Mouse (Mus musculus) CH12.LX (cell line): Measurements from ENCODE around the gene Gm2237. TPM values are rescaled to one million over a fixed set of nuclear protein-coding genes. Genes with fewer than 3 reads are reported as not detected.
"Not testable (repeated sequence)": the region's sequence is repeated elsewhere in the genome, so short reads cannot be mapped to it uniquely, and the experiment has no call there.

Experiments used
- DNase-seq: peaks from one replicate; pipeline ENCODE4 v3.0.0-alpha.2; 2013; ENCODE audit errors: extremely low read depth
- H3K27ac ChIP-seq: 2 replicates; pipeline ENCODE4 v1.5.1; 2012; ENCODE audit warnings: low read depth, mild to moderate bottlenecking, control low read depth, moderate library complexity; ENCODE audit not compliant: insufficient read depth
- H3K27me3 ChIP-seq: replicated peaks from 2 replicates; pipeline ENCODE3; 2012; ENCODE audit warnings: inconsistent platforms
- H3K36me3 ChIP-seq, 2 experiments: replicated peaks in 1 of 2; 2 replicates each; pipeline versions ENCODE3 to v1.6.1; 2012; ENCODE audit warnings: inconsistent platforms in 1 of 2, low read length in 1 of 2, mild to moderate bottlenecking in 1 of 2, mixed read lengths in 1 of 2, moderate library complexity in 1 of 2; ENCODE audit not compliant: control insufficient read depth in 1 of 2, insufficient read depth in 1 of 2
- H3K4me1 ChIP-seq, 2 experiments: 2 replicates each; pipeline ENCODE4 v1.6.1; 2012; ENCODE audit warnings: inconsistent platforms in 1 of 2, moderate library complexity in 1 of 2; ENCODE audit not compliant: insufficient read depth in 2 of 2, control insufficient read depth in 1 of 2
- H3K4me2 ChIP-seq: 2 replicates; pipeline ENCODE4 v1.6.1; 2012; ENCODE audit warnings: low read depth, mild to moderate bottlenecking, control low read depth; ENCODE audit not compliant: poor library complexity, insufficient read depth, severe bottlenecking
- H3K4me3 ChIP-seq, 3 experiments: fragments of 150-350 bp in 1 of 3; sonication (generic) in 1 of 3; replicated peaks in 1 of 3; 2 replicates each; pipeline versions ENCODE3 to v1.5.1; 2011 to 2012; ENCODE audit warnings: low read depth in 2 of 3, low read length in 2 of 3, mild to moderate bottlenecking in 2 of 3, moderate library complexity in 2 of 3, control low read depth in 1 of 3, improper control_type of control experiment in 1 of 3, inconsistent platforms in 1 of 3, mixed read lengths in 1 of 3; ENCODE audit not compliant: poor library complexity in 1 of 3
- H3K79me2 ChIP-seq: replicated peaks from 2 replicates; pipeline ENCODE4 v1.6.1; 2012; ENCODE audit warnings: mild to moderate bottlenecking, moderate library complexity; ENCODE audit not compliant: control insufficient read depth, poor library complexity, insufficient read depth, severe bottlenecking; ENCODE audit errors: extremely low read depth
- H3K9ac ChIP-seq: 2 replicates; pipeline ENCODE4 v1.6.1; 2012; ENCODE audit warnings: low read depth, mild to moderate bottlenecking, control low read depth, moderate library complexity; ENCODE audit not compliant: insufficient read depth
- H3K9me3 ChIP-seq: replicated peaks from 2 replicates; pipeline ENCODE3; 2012; ENCODE audit warnings: low read length, inconsistent platforms, mixed read lengths
- BHLHE40 ChIP-seq: IDR thresholded peaks from 2 replicates; pipeline ENCODE4 v1.6.1; 2011; ENCODE audit warnings: mild to moderate bottlenecking, low read depth, low read length, improper control_type of control experiment
- dilution Hi-C: fragments of 300-500 bp; cut with MboI; formaldehyde crosslinking; loops from 2 replicates; pipeline ENCODE4 v1.14.3; 2020; ENCODE audit warnings: low sequenced_read_pairs; ENCODE audit not compliant: extremely low pct_unique_long_range_greater_than_20kb, extremely low pct_ligation_motif_present
- in situ Hi-C: fragments of 300-500 bp; cut with MboI; formaldehyde crosslinking; loops from 3 replicates; pipeline ENCODE4 v1.14.3; 2019; ENCODE audit warnings: low sequenced_read_pairs, low pct_ligation_motif_present, low pct_unique_long_range_greater_than_20kb, mixed read lengths
- polyA plus RNA-seq: library from polyadenylated mRNA; unstranded; fragments of >175 nt; gene quantifications from 2 replicates; pipeline ENCODE4 v1.2.1, GENCODE M21; 2012; ENCODE audit warnings: low read depth; ENCODE audit not compliant: insufficient read length
- total RNA-seq, 2 experiments: library from RNA; depleted of rRNA; stranded (reverse); fragments of 300-350 nt in 1 of 2; fragments of >200 nt in 1 of 2; gene quantifications; 2 replicates each; pipeline ENCODE4 v1.2.3; 2012 to 2014

Gene Gm2237
- total RNA-seq (2012; rRNA removed), result 0.84 and 0.98 TPM in 2 replicates
- total RNA-seq (2014; rRNA removed), result 4.3 and 6.8 TPM in 2 replicates
- polyA plus RNA-seq, result 1.2 and 1.7 TPM in 2 replicates

DNA sequence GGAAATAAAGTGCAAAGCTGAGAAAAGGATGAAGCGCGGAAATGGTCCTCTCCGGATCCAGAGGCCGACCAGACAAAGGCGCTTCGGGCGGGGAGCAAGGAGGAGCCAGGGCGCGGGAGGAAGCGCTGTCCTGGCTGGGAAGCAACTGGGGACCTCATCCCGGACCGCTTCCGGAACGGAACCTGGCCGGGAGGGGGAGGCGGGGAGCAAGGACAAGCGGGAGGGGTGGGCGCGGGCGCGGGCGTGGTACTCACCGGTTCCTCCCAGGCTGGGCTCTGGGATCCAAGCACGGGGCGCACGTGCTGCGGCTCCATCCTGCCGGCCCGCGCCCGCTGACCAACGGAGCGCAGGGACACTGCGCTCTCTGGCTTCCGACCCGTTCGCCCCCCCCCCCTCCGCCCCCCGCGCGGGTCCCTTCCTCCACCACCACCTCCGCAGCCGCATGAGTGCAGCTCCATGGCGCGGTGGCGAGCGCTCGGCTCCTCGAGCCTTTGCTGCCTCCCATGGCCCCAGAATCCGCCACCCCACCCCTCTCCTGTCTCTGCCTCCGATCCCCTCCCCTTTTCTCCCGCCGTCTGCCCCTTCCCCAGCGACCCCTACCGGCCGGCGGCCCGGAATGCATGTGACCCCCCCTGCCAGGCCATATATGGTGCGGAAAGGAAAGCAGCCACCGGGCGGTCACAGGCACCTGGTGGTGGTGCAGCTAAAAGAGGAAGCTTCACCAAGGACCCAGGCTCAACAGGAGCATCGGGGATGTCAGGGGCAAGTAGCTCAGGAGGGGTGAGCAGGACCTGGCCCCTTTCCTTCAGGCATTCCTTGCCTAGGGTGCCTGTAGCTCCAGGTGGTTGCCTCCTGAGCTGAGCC is at the start of gene Gm2237:
Gene Gm2237 (minus strand): TSS at position 332 of the 864 bp plus-strand sequence.
- dilution Hi-C loops, H3K27me3 ChIP-seq, H3K79me2 ChIP-seq, H3K9me3 ChIP-seq, H3K4me1 ChIP-seq, H3K27ac ChIP-seq, H3K36me3 ChIP-seq, in situ Hi-C loops: not testable (repeated sequence)
- peak; percentile 0 for DNase-seq
- Histone ChIP-seq H3K4me3 (peak within 1 kb of the TSS in 2 of 3 experiments; percentile 38 to 64), H3K4me2 (peak within 1 kb of the TSS; percentile 61), H3K9ac (peak within 1 kb of the TSS; percentile 20; the same call in 1 of the 2 replicates)
- peak; percentile 26; the same call in 1 of the 2 replicates for TF ChIP-seq BHLHE40

DNA sequence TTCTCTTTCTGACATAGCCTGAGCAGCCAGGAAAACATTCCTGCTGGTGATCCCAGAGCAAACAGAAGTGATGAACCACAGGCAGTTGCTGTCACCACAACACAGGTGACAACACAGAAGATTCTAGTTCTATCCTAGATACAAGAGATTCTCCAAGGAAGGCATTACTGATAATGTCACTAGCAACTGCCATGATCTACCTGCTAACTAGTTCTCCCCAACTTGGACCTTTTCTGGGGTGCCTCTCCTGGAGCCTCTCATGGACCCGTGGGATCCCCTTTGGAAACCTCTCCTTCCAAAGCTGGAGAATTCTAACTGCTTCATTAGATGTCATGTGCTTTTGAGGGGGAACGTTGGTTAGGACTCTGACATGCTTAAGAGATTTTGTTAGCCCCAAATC is 17.5 kb upstream of the Gm2237 start, which contains the start of gene Gm5458:
Gene Gm5458 (minus strand): TSS at position 101 of the 400 bp plus-strand sequence.
- H3K9me3 ChIP-seq, dilution Hi-C loops, in situ Hi-C loops, H3K27me3 ChIP-seq, H3K36me3 ChIP-seq, H3K4me3 ChIP-seq, H3K4me2 ChIP-seq, H3K9ac ChIP-seq, DNase-seq, H3K27ac ChIP-seq, H3K4me1 ChIP-seq, H3K79me2 ChIP-seq: not testable (repeated sequence)

DNA sequence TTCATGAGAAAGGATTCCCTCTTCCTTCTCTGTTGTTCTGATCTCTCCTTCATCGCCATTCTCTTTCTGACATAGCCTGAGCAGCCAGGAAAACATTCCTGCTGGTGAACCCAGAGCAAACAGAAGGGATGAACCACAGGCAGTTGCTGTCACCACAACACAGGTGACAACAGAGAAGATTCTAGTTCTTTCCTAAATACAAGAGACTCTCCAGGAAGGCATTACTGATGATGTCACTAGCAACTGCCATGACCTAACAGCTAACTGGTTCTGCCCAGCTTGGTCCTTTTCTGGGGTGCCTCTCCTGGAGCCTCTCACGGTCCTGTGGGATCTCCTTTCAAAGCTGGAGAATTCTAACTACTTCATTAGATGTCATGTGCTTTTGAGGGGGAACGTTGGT is 35.1 kb downstream of the Gm2237 start, which contains the start of gene Gm2244:
Gene Gm2244 (minus strand): TSS at position 101 of the 400 bp plus-strand sequence.
- H3K27ac ChIP-seq, H3K4me1 ChIP-seq, H3K9me3 ChIP-seq, H3K36me3 ChIP-seq, DNase-seq, H3K27me3 ChIP-seq, in situ Hi-C loops, H3K4me3 ChIP-seq, H3K79me2 ChIP-seq, H3K9ac ChIP-seq, H3K4me2 ChIP-seq, dilution Hi-C loops: not testable (repeated sequence)

Other genes with a start within 250 kb of the Gm2237 start
- gene Gm21738, start 166.2 kb downstream of the Gm2237 start, total RNA-seq (2012; rRNA removed), result 1.6 and 2.3 TPM in 2 replicates
- not detected in 2 replicates for gene Gm21738, start 166.2 kb downstream of the Gm2237 start, total RNA-seq (2014; rRNA removed)
- gene Gm21738, start 166.2 kb downstream of the Gm2237 start, polyA plus RNA-seq, result 0.59 TPM in 1 of 2 replicates, not detected in the other
- not detected in 2 replicates for gene Gm2244, start 35.2 kb downstream of the Gm2237 start, total RNA-seq (2012; rRNA removed)
- gene Gm2244, start 35.2 kb downstream of the Gm2237 start, total RNA-seq (2014; rRNA removed), result not detected in 2 replicates
- gene Gm2244, start 35.2 kb downstream of the Gm2237 start, polyA plus RNA-seq, result not detected in 2 replicates
- gene Gm5458, start 17.4 kb upstream of the Gm2237 start, total RNA-seq (2012; rRNA removed), result not detected in 2 replicates
- not detected in 2 replicates for gene Gm5458, start 17.4 kb upstream of the Gm2237 start, total RNA-seq (2014; rRNA removed)
- not detected in 2 replicates for gene Gm5458, start 17.4 kb upstream of the Gm2237 start, polyA plus RNA-seq
- gene Nid2, start 166.1 kb upstream of the Gm2237 start, total RNA-seq (2012; rRNA removed), result 2.1 and 2.2 TPM in 2 replicates
- 0.58 and 0.80 TPM in 2 replicates for gene Nid2, start 166.1 kb upstream of the Gm2237 start, total RNA-seq (2014; rRNA removed)
- 1.3 and 1.5 TPM in 2 replicates for gene Nid2, start 166.1 kb upstream of the Gm2237 start, polyA plus RNA-seq
- 115 and 126 TPM in 2 replicates for gene Rtraf, start 238.7 kb upstream of the Gm2237 start, total RNA-seq (2012; rRNA removed)
- 216 and 252 TPM in 2 replicates for gene Rtraf, start 238.7 kb upstream of the Gm2237 start, total RNA-seq (2014; rRNA removed)
- 160 and 163 TPM in 2 replicates for gene Rtraf, start 238.7 kb upstream of the Gm2237 start, polyA plus RNA-seq